Mouse (Mus musculus) heart, embryonic 13.5 days (tissue): ENCODE measurements at regions not wholly inside any gene's neighbourhood (a gene's known extent, or its start where the extent isn't known, plus 50 kb on each side); places are given as distances from the start of the nearest gene placed in this dataset.
A peak's percentile ranks its signal among the peaks of the same experiment; 100 is the strongest.

Experiments
- ATAC-seq: fragments of 200-750 bp; cut with Nextera tagmentation; 2 replicates; pipeline ENCODE4 v1.8.0; 2017; ENCODE audit warnings: moderate TSS enrichment; ENCODE audit not compliant: insufficient number of reproducible peaks, low FRiP score, low TSS enrichment; ENCODE audit errors: extremely low read depth
- H3K27ac ChIP-seq: fragments of 300-500 bp; sonication (generic); replicated peaks from 2 replicates; pipeline ENCODE4 v1.5.1; 2015; ENCODE audit warnings: moderate library complexity, mild to moderate bottlenecking, inconsistent platforms
- H3K27me3 ChIP-seq: fragments of 300-500 bp; sonication (generic); replicated peaks from 2 replicates; pipeline ENCODE4 v1.6.1; 2015; ENCODE audit warnings: mild to moderate bottlenecking, inconsistent platforms
- H3K36me3 ChIP-seq: fragments of 300-500 bp; sonication (generic); 2 replicates; pipeline ENCODE4 v1.6.1; 2015; ENCODE audit warnings: mild to moderate bottlenecking, inconsistent platforms
- H3K4me1 ChIP-seq: fragments of 300-500 bp; sonication (generic); 2 replicates; pipeline ENCODE4 v1.6.1; 2015; ENCODE audit warnings: inconsistent platforms
- H3K4me2 ChIP-seq: fragments of 300-500 bp; sonication (generic); 2 replicates; pipeline ENCODE4 v1.6.1; 2015; ENCODE audit warnings: inconsistent platforms, mild to moderate bottlenecking, moderate library complexity
- H3K4me3 ChIP-seq: fragments of 300-500 bp; sonication (generic); 2 replicates; pipeline ENCODE4 v1.5.1; 2015; ENCODE audit warnings: moderate library complexity, mild to moderate bottlenecking, inconsistent platforms
- H3K9ac ChIP-seq: fragments of 300-500 bp; sonication (generic); 2 replicates; pipeline ENCODE4 v1.6.1; 2015; ENCODE audit warnings: inconsistent platforms, mild to moderate bottlenecking, moderate library complexity
- H3K9me3 ChIP-seq: fragments of 300-500 bp; sonication (generic); 2 replicates; pipeline ENCODE4 v1.6.1; 2016; ENCODE audit warnings: inconsistent platforms
- WGBS: fragments of 180-500 bp; shearing (Covaris S2); methylation state at CpG from one replicate; pipeline ENCODE4 v1.1.7; 2015; ENCODE audit warnings: mixed read lengths; 5-methylcytosine and 5-hydroxymethylcytosine counted together

GRCm38 (mm10) chr16:75487915-75488314, 97.9 kb downstream of the Lipi start:
- H3K9me3 ChIP-seq = no peaks in the 10 kb centered on the region
- no peaks in the 10 kb centered on the region for H3K4me1 ChIP-seq
- H3K27me3 ChIP-seq = no peaks in the 10 kb centered on the region
- no peak overlapping the region for H3K27ac ChIP-seq
- H3K4me3 ChIP-seq = no peak overlapping the region
- H3K9ac ChIP-seq = no peak overlapping the region
- ATAC-seq = no peak
- H3K4me2 ChIP-seq = no peak overlapping the region
- WGBS = 55% methylated on average over 4 of the region's 4 CpGs
- H3K36me3 ChIP-seq = no peaks in the 10 kb centered on the region

GRCm38 (mm10) chr16:75483878-75484277, 102.0 kb downstream of the Lipi start:
- Histone ChIP-seq H3K4me3 (no peak overlapping the region), H3K4me1 (no peaks in the 10 kb centered on the region), H3K27ac (no peak overlapping the region), H3K27me3 (no peaks in the 10 kb centered on the region), H3K9me3 (no peaks in the 10 kb centered on the region), H3K9ac (no peak overlapping the region), H3K4me2 (no peak overlapping the region), H3K36me3 (no peaks in the 10 kb centered on the region)
- 76% methylated on average over 5 of the region's 5 CpGs for WGBS
- ATAC-seq = no peak

- H3K4me1 ChIP-seq = no peaks in the 10 kb centered on the region
- H3K4me3 ChIP-seq = no peak overlapping the region
- no peaks in the 10 kb centered on the region for H3K27me3 ChIP-seq
- 71% methylated on average over 6 of the region's 6 CpGs for WGBS
- no peak overlapping the region for H3K9ac ChIP-seq
- no peak overlapping the region for H3K4me2 ChIP-seq
- no peaks in the 10 kb centered on the region for H3K36me3 ChIP-seq
- no peak for ATAC-seq
- H3K27ac ChIP-seq = no peak overlapping the region
- H3K9me3 ChIP-seq = no peaks in the 10 kb centered on the region
Observed at GRCm38 (mm10) chr16:75465420-75465975, 120.4 kb downstream of the Lipi start.

GRCm38 (mm10) chr16:75462136-75462535, 123.7 kb downstream of the Lipi start:
- no peak overlapping the region for H3K9ac ChIP-seq
- no peaks in the 10 kb centered on the region for H3K36me3 ChIP-seq
- H3K27me3 ChIP-seq = no peaks in the 10 kb centered on the region
- H3K27ac ChIP-seq = no peak overlapping the region
- H3K4me2 ChIP-seq = no peak overlapping the region
- WGBS = 73% methylated on average over 3 of the region's 3 CpGs
- H3K4me3 ChIP-seq = no peak overlapping the region
- no peaks in the 10 kb centered on the region for H3K9me3 ChIP-seq
- ATAC-seq = no peak
- H3K4me1 ChIP-seq = no peaks in the 10 kb centered on the region

- no peaks in the 10 kb centered on the region for H3K9me3 ChIP-seq
- 2% methylated on average over 14 of the region's 14 CpGs for WGBS
- no peak overlapping the region for H3K27ac ChIP-seq
- no peak overlapping the region for H3K4me3 ChIP-seq
- no peaks in the 10 kb centered on the region for H3K36me3 ChIP-seq
- H3K27me3 ChIP-seq = no peaks in the 10 kb centered on the region
- no peak overlapping the region for H3K9ac ChIP-seq
- no peak for ATAC-seq
- peak overlapping the region; percentile 51 for H3K4me2 ChIP-seq
- H3K4me1 ChIP-seq = no peaks in the 10 kb centered on the region
Observed at GRCm38 (mm10) chr16:75446901-75447514, 138.9 kb downstream of the Lipi start.

GRCm38 (mm10) chr16:75439296-75439695, 146.6 kb downstream of the Lipi start:
- no peaks in the 10 kb centered on the region for H3K27me3 ChIP-seq
- ATAC-seq = no peak
- no peaks in the 10 kb centered on the region for H3K4me1 ChIP-seq
- H3K4me2 ChIP-seq = no peak overlapping the region
- no peak overlapping the region for H3K4me3 ChIP-seq
- H3K9ac ChIP-seq = no peak overlapping the region
- H3K36me3 ChIP-seq = no peaks in the 10 kb centered on the region
- no peak overlapping the region for H3K27ac ChIP-seq
- WGBS = 85% methylated on average over 3 of the region's 3 CpGs
- H3K9me3 ChIP-seq = no peaks in the 10 kb centered on the region

GRCm38 (mm10) chr16:75433227-75433626, 152.6 kb downstream of the Lipi start:
- H3K27ac ChIP-seq = no peak overlapping the region
- H3K4me1 ChIP-seq = no peaks in the 10 kb centered on the region
- 66% methylated on average over 6 of the region's 6 CpGs for WGBS

GRCm38 (mm10) chr16:75384526-75385222, 201.2 kb downstream of the Lipi start:
- H3K36me3 ChIP-seq = no peaks in the 10 kb centered on the region
- H3K4me2 ChIP-seq = no peak overlapping the region
- H3K27me3 ChIP-seq = no peaks in the 10 kb centered on the region
- WGBS = 65% methylated on average over 6 of the region's 6 CpGs
- no peak overlapping the region for H3K27ac ChIP-seq
- H3K9me3 ChIP-seq = no peaks in the 10 kb centered on the region
- no peak overlapping the region for H3K4me3 ChIP-seq
- no peak for ATAC-seq
- no peaks in the 10 kb centered on the region for H3K4me1 ChIP-seq
- no peak overlapping the region for H3K9ac ChIP-seq

More at GRCm38 (mm10) chr16:75433227-75433626, 152.6 kb downstream of the Lipi start:
- H3K36me3 ChIP-seq = no peaks in the 10 kb centered on the region
- no peak for ATAC-seq
- H3K9ac ChIP-seq = no peak overlapping the region
- H3K4me3 ChIP-seq = no peak overlapping the region
- no peak overlapping the region for H3K4me2 ChIP-seq
- H3K9me3 ChIP-seq = no peaks in the 10 kb centered on the region
- H3K27me3 ChIP-seq = no peaks in the 10 kb centered on the region

- Histone ChIP-seq H3K4me1 (no peaks in the 10 kb centered on the region), H3K9me3 (no peaks in the 10 kb centered on the region), H3K4me3 (no peak overlapping the region), H3K9ac (no peak overlapping the region), H3K27me3 (no peaks in the 10 kb centered on the region), H3K36me3 (no peaks in the 10 kb centered on the region), H3K27ac (no peak overlapping the region), H3K4me2 (no peak overlapping the region)
- WGBS = 47% methylated on average over 1 of the region's 1 CpGs
- no peak for ATAC-seq
Observed at GRCm38 (mm10) chr16:75381191-75381590, 204.7 kb downstream of the Lipi start.

GRCm38 (mm10) chr16:75369700-75370099, 216.2 kb downstream of the Lipi start:
- H3K27me3 ChIP-seq = no peaks in the 10 kb centered on the region
- no peak overlapping the region for H3K4me2 ChIP-seq
- WGBS = 70% methylated on average over 5 of the region's 5 CpGs
- H3K27ac ChIP-seq = no peak overlapping the region
- no peak overlapping the region for H3K9ac ChIP-seq
- ATAC-seq = no peak
- no peaks in the 10 kb centered on the region for H3K9me3 ChIP-seq
- no peak overlapping the region for H3K4me3 ChIP-seq
- no peaks in the 10 kb centered on the region for H3K36me3 ChIP-seq
- no peaks in the 10 kb centered on the region for H3K4me1 ChIP-seq

- H3K27ac ChIP-seq = no peak overlapping the region
- H3K27me3 ChIP-seq = no peaks in the 10 kb centered on the region
- H3K4me3 ChIP-seq = no peak overlapping the region
- H3K4me1 ChIP-seq = no peaks in the 10 kb centered on the region
- no peaks in the 10 kb centered on the region for H3K9me3 ChIP-seq
- no peak for ATAC-seq
- no peaks in the 10 kb centered on the region for H3K36me3 ChIP-seq
- no peak overlapping the region for H3K4me2 ChIP-seq
- WGBS = 71% methylated on average over 4 of the region's 4 CpGs
- H3K9ac ChIP-seq = no peak overlapping the region
Observed at GRCm38 (mm10) chr16:75366727-75367126, 219.1 kb downstream of the Lipi start.
